Mouse (Mus musculus) lung, postnatal 0 days (tissue): ENCODE data around the gene Oard1.

Experiments used
- CTCF ChIP-seq: IDR thresholded peaks from 2 replicates; pipeline ENCODE4 v1.5.1; 2016; ENCODE audit warnings: antibody characterized with exemption, mild to moderate bottlenecking
- EP300 ChIP-seq: IDR thresholded peaks from 2 replicates; pipeline ENCODE4 v1.6.1; 2016; ENCODE audit warnings: antibody characterized with exemption, mild to moderate bottlenecking, control low read depth

DNA sequence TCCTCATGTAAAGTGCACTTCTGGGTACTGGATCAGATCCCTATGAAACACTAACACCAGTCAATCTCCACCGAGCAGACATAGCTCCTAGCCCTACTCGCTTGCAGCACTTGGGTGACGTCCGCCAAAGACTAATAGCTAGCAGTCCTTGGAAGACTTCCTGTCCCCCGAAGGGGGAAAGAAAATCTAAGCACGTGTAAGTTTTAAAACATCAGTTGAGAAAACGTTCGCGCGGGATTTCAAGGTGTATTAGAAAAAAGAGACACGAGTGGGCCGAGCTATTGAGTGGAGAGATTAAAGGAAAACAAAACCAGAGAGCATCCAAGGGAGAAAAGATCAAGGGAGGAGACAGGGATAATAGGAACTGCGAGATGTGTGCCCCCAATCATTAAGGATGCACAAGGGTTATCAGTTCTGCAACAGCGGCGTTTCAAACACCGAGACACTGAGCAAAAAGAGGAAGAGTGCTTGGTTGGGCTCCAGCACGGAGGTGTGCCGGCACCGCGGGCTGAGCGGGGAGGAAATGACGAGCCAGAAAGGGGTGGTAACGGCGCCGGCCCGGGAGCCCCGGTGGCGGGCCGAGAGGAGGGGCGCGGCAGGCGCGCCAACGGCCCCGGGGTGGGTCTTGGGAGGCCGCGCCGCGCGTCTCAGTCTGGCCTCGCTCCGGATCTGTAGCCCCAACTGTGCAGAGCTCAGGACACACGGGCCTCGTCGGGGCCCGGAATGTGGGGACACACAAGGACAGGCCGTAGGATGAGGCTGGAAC is 1.1 kb upstream of the Oard1 start:
- no peak for TF ChIP-seq EP300
- no peak for TF ChIP-seq CTCF
